Mouse (Mus musculus): ENCODE results near the gene Dscam. TPM values are rescaled to one million over a fixed set of nuclear protein-coding genes. Genes with fewer than 3 reads are reported as not detected.

The Dscam gene
- polyA plus RNA-seq (2014; fragmentation: Illumina TruSeq; extraction: RNeasy Lipid Tissue Mini Kit (QIAGEN cat#74804); ENCODE audit: low read depth, low replicate concordance), result 0.50 TPM

GRCm38 (mm10) chr16:97170513-97171081, at the start of gene Dscam:
Dscam (minus strand) TSS chr16:97170752.

Other genes starting within 250 kb of the Dscam start
- gene Bace2, start 186.0 kb upstream of the Dscam start, polyA plus RNA-seq (2014; fragmentation: Illumina TruSeq; extraction: RNeasy Lipid Tissue Mini Kit (QIAGEN cat#74804); ENCODE audit: low read depth, low replicate concordance), result 48.2 TPM